Comparison of ENCODE assay signal across 8 mouse cellular contexts in genomic region chr4:115097146-115097496, GRCm38 (mm10). TPM values are rescaled to one million over a fixed set of nuclear protein-coding genes. Genes with fewer than 3 reads are reported as not detected.
DNase-seq lines count a peak whose midpoint lies in the region; ATAC-seq and TF ChIP-seq lines count a peak whose summit lies in the region.

No protein-coding gene starts in this region.

- no peaks in the 10 kb centered on the region for H3K79me2 ChIP-seq in heart, adult 2 months (replicated peaks; ENCODE audit: control insufficient read depth, insufficient read depth, low read length)

- H3K9me3 ChIP-seq in hindbrain, embryonic 13.5 days, result no peaks in the 10 kb centered on the region
- H3K9me3 ChIP-seq in midbrain, postnatal 0 days (ENCODE audit: low read length), result no peaks in the 10 kb centered on the region

- 2% methylated on average over 6 of the region's 6 CpGs for whole genome bisulfite sequencing in heart, adult 2 months
- WGBS in hindbrain, embryonic 13.5 days, result 1% methylated on average over 6 of the region's 6 CpGs
- WGBS in midbrain, postnatal 0 days, result 1% methylated on average over 6 of the region's 6 CpGs

- H3K27ac ChIP-seq in heart, adult 2 months, result no peak overlapping the region
- no peak overlapping the region for H3K27ac ChIP-seq in hindbrain, embryonic 13.5 days
- no peak overlapping the region for H3K27ac ChIP-seq in midbrain, postnatal 0 days (ENCODE audit: low read depth, low read length)

- H3K36me3 ChIP-seq in heart, adult 2 months (ENCODE audit: control insufficient read depth, insufficient read depth, low read length), result no peaks in the 10 kb centered on the region
- H3K36me3 ChIP-seq in hindbrain, embryonic 13.5 days, result no peaks in the 10 kb centered on the region
- no peaks in the 10 kb centered on the region for H3K36me3 ChIP-seq in midbrain, postnatal 0 days (ENCODE audit: insufficient read depth, low read length)

- no peak for ATAC-seq in hindbrain, embryonic 13.5 days (ENCODE audit: low FRiP score)
- no peak for ATAC-seq in midbrain, postnatal 0 days (ENCODE audit: low FRiP score)

- no peak for DNase-seq in heart, adult 2 months
- no peak for DNase-seq in heart, postnatal 25 days (ENCODE audit: low spot score)
- peak; percentile 47 for DNase-seq in embryo, embryonic 9.5 days (ENCODE audit: extremely low spot score)
- peak; percentile 77 for DNase-seq in liver
- peak; percentile 51 for DNase-seq in midbrain, postnatal 0 days (ENCODE audit: low spot score)
- DNase-seq in gastrocnemius, postnatal 36 days, result no peak
- no peak for DNase-seq in layer of hippocampus, adult 8-10 months (ENCODE audit: low spot score in 2 of 2)

- H3K27me3 ChIP-seq in heart, adult 2 months (ENCODE audit: control insufficient read depth, insufficient read depth, low read length), result peaks cover 2% of the 10 kb centered on the region; the same call in 1 of the 2 replicates
- H3K27me3 ChIP-seq in hindbrain, embryonic 13.5 days, result peaks cover 68% of the 10 kb centered on the region
- H3K27me3 ChIP-seq in midbrain, postnatal 0 days (ENCODE audit: insufficient read depth, low read length), result peaks cover 13% of the 10 kb centered on the region

- no peak for TF ChIP-seq EP300 in heart, adult 2 months (IDR thresholded peaks at IDR 0.05; ENCODE audit: insufficient read depth, low read depth, low read length)

- H3K4me3 ChIP-seq in heart, adult 2 months, result no peak overlapping the region
- H3K4me3 ChIP-seq in hindbrain, embryonic 13.5 days, result peak overlapping the region; percentile 15; the same call in 1 of the 2 replicates
- H3K4me3 ChIP-seq in midbrain, postnatal 0 days (ENCODE audit: low read depth, low read length), result peak overlapping the region; percentile 18; the same call in 1 of the 2 replicates

- H3K4me1 ChIP-seq in heart, adult 2 months (ENCODE audit: control insufficient read depth, insufficient read depth, low read length), result peaks cover 4% of the 10 kb centered on the region
- peaks cover 18% of the 10 kb centered on the region for H3K4me1 ChIP-seq in hindbrain, embryonic 13.5 days (replicated peaks)
- peaks cover 17% of the 10 kb centered on the region; the same call in 1 of the 2 replicates for H3K4me1 ChIP-seq in midbrain, postnatal 0 days (ENCODE audit: insufficient read depth, low read length)

- peak; percentile 73 for TF ChIP-seq CTCF in heart, adult 2 months (IDR thresholded peaks at IDR 0.05)
- TF ChIP-seq CTCF in midbrain, postnatal 0 days (IDR thresholded peaks at IDR 0.05), result peak; percentile 81

- intact Hi-C loops in heart, adult 2 months (cut with DNase I), result no loop called here
- intact Hi-C loops in heart, postnatal 25 days (cut with DNase I), result no loop called here
- intact Hi-C loops in gastrocnemius, postnatal 36 days (cut with DNase I), result no loop called here

- peak overlapping the region; percentile 84 for H3K4me2 ChIP-seq in hindbrain, embryonic 13.5 days
- H3K4me2 ChIP-seq in midbrain, postnatal 0 days (ENCODE audit: low read depth, low read length, poor library complexity, severe bottlenecking), result peak overlapping the region; percentile 92

- no peak for TF ChIP-seq POLR2A in heart, adult 2 months (IDR thresholded peaks at IDR 0.05; ENCODE audit: insufficient read depth, low read depth, low read length)

- H3K9ac ChIP-seq in heart, adult 2 months (ENCODE audit: low read depth, low read length), result no peak overlapping the region
- H3K9ac ChIP-seq in hindbrain, embryonic 13.5 days, result no peak overlapping the region; the same call in 1 of the 2 replicates
- H3K9ac ChIP-seq in midbrain, postnatal 0 days (replicated peaks; ENCODE audit: low read length, poor library complexity, severe bottlenecking), result peak overlapping the region; percentile 42

RNA-seq across cellular contexts. Expression of gene Pdzk1ip1, which starts 8.6 kb away (rescaled TPM):
- under 1 TPM; 0.70 to 0.86 TPM for total RNA-seq in heart, adult 2 months (2021)
- 1.9 and 3.9 TPM in 2 replicates for polyA plus RNA-seq in heart, adult 2 months (2012; rRNA removed)
- total RNA-seq in heart, postnatal 25 days (2021), result 1 to 10 TPM in 1 of 2 experiments, not detected in 1; 1.0 TPM
- 5.5 and 10.3 TPM in 2 replicates for polyA plus RNA-seq in hindbrain, embryonic 13.5 days (2015; fragmentation: Nextera tagmentation; extraction: Ambion mirVana)
- 1.3 and 1.9 TPM in 2 replicates for total RNA-seq in midbrain, postnatal 0 days (2014; rRNA removed)
- polyA plus RNA-seq in midbrain, postnatal 0 days (2015; fragmentation: Nextera tagmentation; extraction: Ambion mirVana), result 3.0 and 3.7 TPM in 2 replicates
- not detected for total RNA-seq in gastrocnemius, postnatal 36 days (2021)
- total RNA-seq in layer of hippocampus, adult 8-10 months (2022), result 1 to 10 TPM in 1 of 4 experiments, under 1 TPM in 3; 0.54 to 1.5 (median 0.74) TPM

RNA-seq across cellular contexts. Expression of gene Cyp4x1, which starts 37.0 kb away (rescaled TPM):
- not detected for total RNA-seq in heart, adult 2 months (2021)
- 0.03 TPM in 1 of 2 replicates, not detected in the other for polyA plus RNA-seq in heart, adult 2 months (2012; rRNA removed)
- not detected for total RNA-seq in heart, postnatal 25 days (2021)
- polyA plus RNA-seq in hindbrain, embryonic 13.5 days (2015; fragmentation: Nextera tagmentation; extraction: Ambion mirVana), result 5.9 and 6.7 TPM in 2 replicates
- 24.7 and 30.2 TPM in 2 replicates for total RNA-seq in midbrain, postnatal 0 days (2014; rRNA removed)
- polyA plus RNA-seq in midbrain, postnatal 0 days (2015; fragmentation: Nextera tagmentation; extraction: Ambion mirVana), result 11.3 and 12.0 TPM in 2 replicates
- not detected for total RNA-seq in gastrocnemius, postnatal 36 days (2021)
- 1 to 10 TPM; 8.1 to 8.9 (median 8.5) TPM for total RNA-seq in layer of hippocampus, adult 8-10 months (2022)

RNA-seq across cellular contexts. Expression of gene Tal1, which starts 40.9 kb away (rescaled TPM):
- 1 to 10 TPM; 3.1 to 3.3 TPM for total RNA-seq in heart, adult 2 months (2021)
- polyA plus RNA-seq in heart, adult 2 months (2012; rRNA removed), result 2.9 and 4.9 TPM in 2 replicates
- 1 to 10 TPM; 3.7 to 4.0 TPM for total RNA-seq in heart, postnatal 25 days (2021)
- polyA plus RNA-seq in hindbrain, embryonic 13.5 days (2015; fragmentation: Nextera tagmentation; extraction: Ambion mirVana), result 3.8 and 6.7 TPM in 2 replicates
- total RNA-seq in midbrain, postnatal 0 days (2014; rRNA removed), result 64.8 and 73.5 TPM in 2 replicates
- polyA plus RNA-seq in midbrain, postnatal 0 days (2015; fragmentation: Nextera tagmentation; extraction: Ambion mirVana), result 6.6 and 6.8 TPM in 2 replicates
- 1 to 10 TPM; 1.2 TPM for total RNA-seq in gastrocnemius, postnatal 36 days (2021)
- 1 to 10 TPM; 1.1 to 2.6 (median 1.7) TPM for total RNA-seq in layer of hippocampus, adult 8-10 months (2022)

Comparison
In these comparisons a context has a peak if more than half of its experiments do, and no peak if none do; other contexts are left out.
1. DNase-seq: peak in embryo, embryonic 9.5 days (single experiment), liver (single experiment) and midbrain, postnatal 0 days (single experiment); none in heart, adult 2 months (0 of 2), heart, postnatal 25 days (single experiment), gastrocnemius, postnatal 36 days (0 of 2) and layer of hippocampus, adult 8-10 months (0 of 2).
2. RNA of gene Cyp4x1, which starts 37.0 kb away (total RNA-seq): 24.7 to 30.2 TPM in midbrain, postnatal 0 days and 8.1 to 8.9 TPM in layer of hippocampus, adult 8-10 months; not detected in heart, adult 2 months, not detected in heart, postnatal 25 days and not detected in gastrocnemius, postnatal 36 days; every median in the first group is over 4 times any median in the second.
3. RNA of gene Tal1, which starts 40.9 kb away (total RNA-seq): 64.8 to 73.5 TPM in midbrain, postnatal 0 days; 3.7 to 4.0 TPM in heart, postnatal 25 days, 3.1 to 3.3 TPM in heart, adult 2 months, 1.1 to 2.6 TPM in layer of hippocampus, adult 8-10 months and 1.2 TPM in gastrocnemius, postnatal 36 days; every median in the first group is over 10 times any median in the second.